Mouse (Mus musculus) thymus, adult 2 months (tissue): ENCODE data around the gene Zfp58. TPM values are rescaled to one million over a fixed set of nuclear protein-coding genes. Genes with fewer than 3 reads are reported as not detected.
"Not testable (repeated sequence)": the region's sequence is repeated elsewhere in the genome, so short reads cannot be mapped to it uniquely, and the experiment has no call there.

Experiments
- DNase-seq: peaks from one replicate; pipeline ENCODE4 v3.0.0; 2021
- H3K27ac ChIP-seq: fragments of 200-500 bp; 2 replicates; pipeline ENCODE4 v1.5.1; 2012; ENCODE audit warnings: low read length, control low read depth; ENCODE audit not compliant: control insufficient read depth, insufficient read depth
- H3K27me3 ChIP-seq: fragments of 200-500 bp; 2 replicates; pipeline ENCODE4 v1.6.1; 2012; ENCODE audit warnings: mild to moderate bottlenecking, low read length, moderate library complexity, mixed read lengths; ENCODE audit not compliant: control insufficient read depth, insufficient read depth
- H3K36me3 ChIP-seq: fragments of 200-500 bp; 2 replicates; pipeline ENCODE4 v1.6.1; 2012; ENCODE audit warnings: mild to moderate bottlenecking, low read length, moderate library complexity; ENCODE audit not compliant: control insufficient read depth, insufficient read depth
- H3K4me1 ChIP-seq: fragments of 200-500 bp; replicated peaks from 2 replicates; pipeline ENCODE4 v1.6.1; 2012; ENCODE audit warnings: low read length; ENCODE audit not compliant: control insufficient read depth, insufficient read depth
- H3K4me3 ChIP-seq: fragments of 200-500 bp; 2 replicates; pipeline ENCODE4 v1.5.1; 2012; ENCODE audit warnings: mild to moderate bottlenecking, low read length, control low read depth, moderate library complexity; ENCODE audit not compliant: control insufficient read depth, insufficient read depth
- CTCF ChIP-seq: fragments of 200-500 bp; IDR thresholded peaks from 2 replicates; pipeline ENCODE4 v1.5.1; 2012; ENCODE audit warnings: mild to moderate bottlenecking, control low read depth, low read length, moderate library complexity, borderline replicate concordance; ENCODE audit not compliant: control insufficient read depth, poor library complexity, insufficient read depth; ENCODE audit errors: extremely low read depth
- POLR2A ChIP-seq: fragments of 200-500 bp; IDR thresholded peaks from 2 replicates; pipeline ENCODE4 v1.6.1; 2012; ENCODE audit warnings: mild to moderate bottlenecking, low read length, control low read depth, moderate library complexity; ENCODE audit not compliant: control insufficient read depth, poor library complexity, insufficient read depth; ENCODE audit errors: extremely low read depth
- WGBS: fragments of 180-500 bp; shearing (Covaris S2); methylation state at CpG from one replicate; pipeline ENCODE4 v1.1.7; 2018; 5-methylcytosine and 5-hydroxymethylcytosine counted together
- polyA plus RNA-seq: library from polyadenylated mRNA; depleted of rRNA; stranded (reverse); fragments of >200 nt; gene quantifications from 2 replicates; pipeline ENCODE4 v1.2.3, GENCODE M21; 2012

The Zfp58 gene
- polyA plus RNA-seq, 1 experiment: 1.7 TPM

DNA sequence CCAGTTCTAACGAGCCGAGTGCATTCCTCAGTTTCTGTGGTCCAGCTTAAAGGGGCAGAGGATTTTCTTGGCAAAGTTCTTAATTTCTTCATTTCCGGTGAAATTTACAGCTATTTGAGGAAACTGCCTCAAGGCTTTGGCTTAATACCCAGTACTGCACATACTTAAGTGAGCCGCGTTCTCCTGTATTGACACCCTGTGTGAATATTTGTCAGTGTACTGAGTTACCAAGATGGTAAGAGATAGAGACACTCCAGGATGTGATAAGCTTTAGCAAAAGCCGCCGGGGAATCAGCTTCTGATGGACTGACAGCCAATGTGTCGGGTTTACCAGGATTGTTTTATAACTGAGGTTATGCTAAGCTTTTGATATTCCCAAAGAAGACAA lies 15.9 kb downstream of the Zfp58 start:
- H3K4me3 ChIP-seq: peak overlapping the region; percentile 31
- TF ChIP-seq CTCF: no peak
- no peak for TF ChIP-seq POLR2A
- no peaks in the 10 kb centered on the region for H3K27me3 ChIP-seq
- H3K36me3 ChIP-seq: 0 out of 2 replicates have a peak, but pooled peaks cover 4% of the 10 kb centered on the region
- no peaks in the 10 kb centered on the region for H3K4me1 ChIP-seq
- no peak for DNase-seq
- 0 out of 2 replicates have a peak overlapping the region, but pooled peaks have one; percentile 30 for H3K27ac ChIP-seq
- WGBS: 40% methylated on average over 8 of the region's 8 CpGs

DNA sequence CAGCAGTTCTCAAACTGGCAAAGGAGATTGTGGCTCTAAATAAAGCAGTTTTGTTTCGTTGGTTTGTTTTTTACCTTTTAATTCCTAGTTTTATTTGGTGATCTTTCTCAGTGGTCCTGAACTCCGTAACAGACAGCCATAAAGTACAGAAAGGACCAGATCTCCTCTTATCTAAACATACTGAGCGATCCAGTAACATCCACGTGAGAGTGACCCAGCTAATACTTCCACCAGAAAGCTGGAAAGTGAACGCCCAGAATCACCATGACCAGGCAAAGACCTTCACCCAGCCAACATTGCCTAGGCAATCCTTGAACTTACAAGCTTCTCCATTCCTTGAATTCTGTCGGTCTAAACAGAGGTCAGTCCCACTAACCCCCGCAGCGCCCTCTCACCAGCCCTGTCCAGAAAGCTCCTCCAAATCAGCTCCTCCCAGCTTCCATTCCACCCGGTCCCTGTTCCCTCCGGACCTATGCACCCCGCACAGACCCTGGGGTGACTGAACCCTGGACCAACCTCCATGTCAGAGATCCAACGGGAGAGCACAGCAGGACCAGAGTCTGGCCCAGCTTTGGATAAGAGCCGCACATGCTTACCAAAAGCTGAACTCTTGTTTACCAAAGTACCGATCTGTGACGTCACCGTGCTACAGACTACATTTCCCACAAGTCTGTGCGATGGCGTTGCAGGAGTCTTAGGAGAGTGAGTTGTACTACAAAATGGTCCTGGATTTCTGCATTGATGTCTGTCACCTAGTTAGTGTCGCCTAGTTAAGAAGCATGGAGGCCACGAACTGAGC lies 16.5 kb downstream of the Zfp58 start, which contains the start of gene Zfp874b:
Zfp874b (minus strand) TSS at position 634 of the 799 bp plus-strand sequence.
- peak within 1 kb of the TSS; percentile 30; the same call in 1 of the 2 replicates for H3K27ac ChIP-seq

DNA sequence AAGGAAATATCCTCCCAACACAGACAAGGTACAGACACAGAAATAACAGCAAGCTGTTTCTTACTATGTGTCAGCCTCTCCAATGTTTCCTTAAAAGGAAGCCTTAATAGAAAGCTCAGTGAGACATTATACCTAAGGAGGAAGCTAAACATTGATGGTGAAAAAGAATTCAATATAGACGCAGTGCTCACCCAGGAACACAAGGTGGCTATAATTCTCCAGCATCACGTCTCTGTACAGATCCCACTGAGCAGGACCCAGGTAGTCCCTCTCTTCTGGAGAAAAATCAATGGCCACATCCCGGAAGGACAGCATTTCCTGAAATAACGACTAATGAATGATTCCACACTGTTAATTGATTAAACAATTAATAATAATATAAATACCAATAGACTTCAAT lies 18.8 kb downstream of the Zfp58 start:
- DNase-seq: no peak
- Histone ChIP-seq H3K27ac (no peak overlapping the region), H3K4me3 (no peak overlapping the region), H3K27me3 (no peaks in the 10 kb centered on the region), H3K36me3 (0 out of 2 replicates have a peak, but pooled peaks cover 4% of the 10 kb centered on the region), H3K4me1 (no peaks in the 10 kb centered on the region)
- TF ChIP-seq CTCF (no peak), POLR2A (no peak)
- 76% methylated on average over 4 of the region's 4 CpGs for WGBS

More for the DNA sequence above, 16.5 kb downstream of the Zfp58 start, which contains the start of gene Zfp874b:
- 1% methylated on average over 20 of the region's 20 CpGs for WGBS
- no peak for TF ChIP-seq POLR2A
- no peak for TF ChIP-seq CTCF
- Histone ChIP-seq H3K4me3 (peak within 1 kb of the TSS; percentile 92), H3K4me1 (no peaks in the 10 kb centered on the region), H3K36me3 (0 out of 2 replicates have a peak, but pooled peaks cover 4% of the 10 kb centered on the region), H3K27me3 (no peaks in the 10 kb centered on the region)
- DNase-seq: peak; percentile 88

DNA sequence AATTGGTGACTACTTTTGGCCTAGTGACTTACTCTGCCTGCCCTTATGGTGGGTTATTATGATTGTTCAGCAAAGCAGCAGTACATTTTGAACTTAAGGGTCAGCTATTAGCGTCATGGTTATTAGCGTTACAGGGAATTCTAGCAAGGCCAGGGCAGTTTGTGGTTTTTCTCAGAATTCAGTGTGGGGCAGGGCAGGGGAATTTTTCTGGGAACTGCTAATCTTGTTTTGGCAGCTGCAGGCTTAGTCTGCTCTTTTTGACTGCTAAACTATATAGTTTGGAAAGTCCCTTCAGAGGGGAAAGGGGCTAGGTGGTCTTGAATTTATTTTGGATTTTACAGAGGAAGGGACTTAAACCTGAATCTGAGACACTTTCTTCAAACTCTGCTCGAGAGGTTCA lies 31.1 kb downstream of the Zfp58 start:
- 91% methylated on average over 3 of the region's 3 CpGs for WGBS
- peaks cover 10% of the 10 kb centered on the region for H3K36me3 ChIP-seq
- TF ChIP-seq CTCF: no peak
- no peak for TF ChIP-seq POLR2A
- no peak overlapping the region for H3K4me3 ChIP-seq
- DNase-seq: no peak
- no peaks in the 10 kb centered on the region for H3K27me3 ChIP-seq
- H3K27ac ChIP-seq: no peak overlapping the region
- H3K4me1 ChIP-seq: no peaks in the 10 kb centered on the region

DNA sequence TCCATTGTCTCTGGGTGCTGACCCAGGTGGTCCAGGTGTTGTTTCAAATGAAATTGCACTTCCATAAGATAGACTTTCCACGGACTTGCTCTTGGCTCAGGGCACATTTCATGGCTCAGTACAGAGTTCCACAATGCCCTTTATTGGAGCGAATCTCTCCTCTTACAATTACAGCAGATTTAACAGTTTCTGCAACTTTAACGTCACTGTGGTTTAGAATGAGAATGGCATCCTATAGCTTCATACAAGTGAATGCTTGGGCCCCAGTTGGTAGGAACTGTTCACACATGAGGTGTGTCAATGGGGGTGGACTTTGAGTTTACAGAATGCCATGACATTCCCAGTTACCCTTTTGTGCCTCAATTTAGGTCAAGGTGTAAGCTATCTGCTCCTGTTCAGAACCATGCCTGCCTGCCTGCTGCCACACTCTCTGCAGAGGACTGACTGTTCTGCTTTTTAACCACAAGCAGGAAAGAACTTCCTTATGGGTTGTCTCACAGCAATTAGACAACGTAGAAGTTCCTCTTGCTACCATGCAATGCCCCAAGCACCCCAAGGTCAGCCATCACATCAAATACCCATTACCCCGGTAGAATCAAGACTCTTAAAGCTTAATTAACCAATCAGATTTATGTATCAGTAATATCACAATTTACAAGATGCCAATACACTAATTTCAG lies 36.7 kb downstream of the Zfp58 start:
- H3K27ac ChIP-seq, DNase-seq, H3K4me3 ChIP-seq, H3K4me1 ChIP-seq, H3K27me3 ChIP-seq, H3K36me3 ChIP-seq: not testable (repeated sequence)
- WGBS: 20% methylated on average over 3 of the region's 5 CpGs

DNA sequence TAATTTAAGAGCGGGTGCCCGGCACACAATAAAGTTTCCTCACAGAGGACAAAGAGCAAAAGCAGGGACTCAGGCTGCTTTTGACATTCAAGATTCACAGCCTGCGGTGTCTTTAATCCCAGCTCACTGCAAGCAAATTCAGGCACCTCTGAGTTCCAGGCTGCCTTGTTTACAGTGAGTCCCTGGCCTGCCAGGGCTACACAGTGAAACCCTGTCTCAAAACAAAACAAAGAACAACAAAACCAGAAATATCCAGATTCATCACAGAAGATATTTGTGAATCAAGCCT lies 48.4 kb downstream of the Zfp58 start:
- TF ChIP-seq CTCF: no peak
- no peak for TF ChIP-seq POLR2A
- H3K4me3 ChIP-seq: no peak overlapping the region
- no peaks in the 10 kb centered on the region for H3K27me3 ChIP-seq
- peaks cover 11% of the 10 kb centered on the region for H3K36me3 ChIP-seq
- DNase-seq: no peak
- H3K4me1 ChIP-seq: peaks cover 8% of the 10 kb centered on the region
- WGBS: 30% methylated on average over 3 of the region's 3 CpGs
- H3K27ac ChIP-seq: no peak overlapping the region
